Mouse (Mus musculus) monocyte, adult 2 months (primary cell): ENCODE data around the gene Ccdc167.

Source experiments
- DNase-seq, 2 experiments: peaks; one replicate each; pipeline ENCODE4 v3.0.0; 2022; ENCODE audit warnings: low spot score in 2 of 2, low read depth in 1 of 2

Gene Ccdc167

GRCm38 (mm10) chr17:29637895-29638294, 78.9 kb downstream of the Ccdc167 start:
- peak in 1 of 2 experiments; percentile 26 for DNase-seq

- no peak for DNase-seq
Measured at GRCm38 (mm10) chr17:29637377-29637776, 79.5 kb downstream of the Ccdc167 start.
